Mouse (Mus musculus) testis, adult 2 months (tissue): ENCODE measurements around the gene Erg.

Source experiments
- CTCF ChIP-seq: fragments of 200-500 bp; IDR thresholded peaks from 2 replicates; pipeline ENCODE4 v1.5.1; 2012; ENCODE audit warnings: low read depth, mild to moderate bottlenecking, inconsistent platforms, low read length, moderate library complexity; ENCODE audit not compliant: control insufficient read depth, insufficient read depth, insufficient replicate concordance
- POLR2A ChIP-seq: fragments of 200-500 bp; IDR thresholded peaks from 2 replicates; pipeline ENCODE4 v1.6.1; 2012; ENCODE audit warnings: low read depth, mild to moderate bottlenecking, inconsistent platforms, low read length, moderate library complexity; ENCODE audit not compliant: control insufficient read depth

- TF ChIP-seq CTCF (no peak), POLR2A (no peak)
Observed at GRCm38 (mm10) chr16:95631816-95632215, 45.4 kb upstream of the Erg start.
